Mouse (Mus musculus) heart, embryonic 16.5 days (tissue): ENCODE measurements around the gene Olfr92. TPM values are rescaled to one million over a fixed set of nuclear protein-coding genes. Genes with fewer than 3 reads are reported as not detected.

Experiments
- ATAC-seq: fragments of 200-750 bp; cut with Nextera tagmentation; replicated peaks from 2 replicates; pipeline ENCODE4 v1.8.0; 2017; ENCODE audit warnings: moderate number of reproducible peaks; ENCODE audit not compliant: insufficient read depth, low FRiP score; ENCODE audit errors: extremely low read depth
- H3K27ac ChIP-seq: fragments of 300-500 bp; sonication (generic); 2 replicates; pipeline ENCODE4 v1.5.1; 2014; ENCODE audit warnings: mild to moderate bottlenecking, low read length, control low read depth, moderate library complexity
- H3K27me3 ChIP-seq: fragments of 300-500 bp; sonication (generic); 2 replicates; pipeline ENCODE4 v1.6.1; 2014; ENCODE audit warnings: low read length, mixed read lengths; ENCODE audit not compliant: control insufficient read depth, insufficient read depth
- H3K36me3 ChIP-seq: fragments of 300-500 bp; sonication (generic); 2 replicates; pipeline ENCODE4 v1.6.1; 2014; ENCODE audit not compliant: control insufficient read depth, insufficient read depth
- H3K4me1 ChIP-seq: fragments of 300-500 bp; sonication (generic); 2 replicates; pipeline ENCODE4 v1.6.1; 2014; ENCODE audit warnings: low read length, mixed read lengths; ENCODE audit not compliant: control insufficient read depth, insufficient read depth
- H3K4me2 ChIP-seq: fragments of 300-500 bp; sonication (generic); 2 replicates; pipeline ENCODE4 v1.6.1; 2014; ENCODE audit warnings: low read depth, mild to moderate bottlenecking, control low read depth, low read length
- H3K4me3 ChIP-seq: fragments of 300-500 bp; sonication (generic); 2 replicates; pipeline ENCODE4 v1.5.1; 2014; ENCODE audit warnings: mild to moderate bottlenecking, control low read depth, low read length
- H3K9ac ChIP-seq: fragments of 300-500 bp; sonication (generic); 2 replicates; pipeline ENCODE4 v1.6.1; 2014; ENCODE audit warnings: low read length, control low read depth
- H3K9me3 ChIP-seq: fragments of 300-500 bp; sonication (generic); replicated peaks from 2 replicates; pipeline ENCODE4 v1.6.1; 2016; ENCODE audit warnings: low read length; ENCODE audit not compliant: control insufficient read depth
- WGBS: fragments of 180-500 bp; shearing (Covaris S2); extraction: QIAGEN DNeasy Blood & Tissue Kit; methylation state at CpG from one replicate; pipeline ENCODE4 v1.1.7; 2014; 5-methylcytosine and 5-hydroxymethylcytosine counted together
- polyA plus RNA-seq: library from polyadenylated mRNA; unstranded; fragments of >200 nt; fragmentation: Nextera tagmentation; extraction: Ambion mirVana; gene quantifications from 2 replicates; pipeline ENCODE4 v1.2.1, GENCODE M21; 2015

Olfr92 gene
- polyA plus RNA-seq, 1 experiment from 2014 or later = not detected

DNA sequence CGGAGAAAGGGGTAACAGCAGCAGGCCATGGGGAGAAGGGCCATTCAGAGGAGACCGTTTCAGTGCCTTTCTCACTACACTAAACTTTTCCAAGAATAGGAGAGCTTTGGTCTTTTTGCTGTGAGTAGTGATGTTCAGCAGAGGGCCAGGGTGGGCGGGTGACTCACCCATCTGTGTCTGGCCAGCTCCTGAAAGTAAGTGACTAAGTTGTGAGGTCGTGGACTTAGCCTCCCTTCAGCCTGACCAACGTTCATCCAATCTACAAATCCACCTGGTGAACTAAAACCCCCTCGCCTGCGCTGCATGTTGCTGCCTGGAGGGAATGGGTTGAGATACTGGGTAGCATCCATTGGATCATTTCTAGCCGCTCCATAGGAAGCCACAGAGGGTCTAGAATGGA lies 49.8 kb downstream of the Olfr92 start:
- WGBS = 85% methylated on average over 8 of the region's 8 CpGs
- Histone ChIP-seq H3K27me3 (no peaks in the 10 kb centered on the region), H3K27ac (no peak overlapping the region), H3K4me1 (no peaks in the 10 kb centered on the region), H3K4me3 (no peak overlapping the region), H3K4me2 (no peak overlapping the region), H3K9me3 (no peaks in the 10 kb centered on the region), H3K36me3 (peaks cover 20% of the 10 kb centered on the region), H3K9ac (no peak overlapping the region)
- ATAC-seq = no peak

DNA sequence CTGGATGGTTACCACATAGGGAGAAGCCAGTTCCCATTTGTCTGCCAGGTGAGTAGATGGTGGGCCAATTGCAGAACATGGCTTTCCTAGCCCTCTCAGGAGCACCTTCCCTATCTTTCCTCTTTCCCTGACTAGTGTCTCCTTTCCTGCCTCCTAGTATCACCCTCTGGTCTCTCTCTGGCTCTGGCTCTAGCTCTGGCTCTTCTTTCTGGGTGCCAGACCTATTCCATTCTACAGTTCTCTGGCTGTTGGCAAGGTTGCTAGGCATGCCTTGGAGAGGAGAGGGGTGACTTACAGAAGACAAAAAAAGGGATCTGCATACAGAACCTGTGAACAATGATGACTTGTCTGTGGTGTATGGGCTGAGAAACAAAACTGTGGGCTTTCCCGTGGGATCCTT lies 52.0 kb downstream of the Olfr92 start:
- Histone ChIP-seq H3K4me1 (no peaks in the 10 kb centered on the region), H3K27me3 (no peaks in the 10 kb centered on the region), H3K9ac (no peak overlapping the region), H3K9me3 (no peaks in the 10 kb centered on the region), H3K27ac (no peak overlapping the region), H3K36me3 (peaks cover 24% of the 10 kb centered on the region), H3K4me3 (no peak overlapping the region), H3K4me2 (no peak overlapping the region)
- ATAC-seq = no peak
- WGBS = 79% methylated on average over 1 of the region's 1 CpGs

DNA sequence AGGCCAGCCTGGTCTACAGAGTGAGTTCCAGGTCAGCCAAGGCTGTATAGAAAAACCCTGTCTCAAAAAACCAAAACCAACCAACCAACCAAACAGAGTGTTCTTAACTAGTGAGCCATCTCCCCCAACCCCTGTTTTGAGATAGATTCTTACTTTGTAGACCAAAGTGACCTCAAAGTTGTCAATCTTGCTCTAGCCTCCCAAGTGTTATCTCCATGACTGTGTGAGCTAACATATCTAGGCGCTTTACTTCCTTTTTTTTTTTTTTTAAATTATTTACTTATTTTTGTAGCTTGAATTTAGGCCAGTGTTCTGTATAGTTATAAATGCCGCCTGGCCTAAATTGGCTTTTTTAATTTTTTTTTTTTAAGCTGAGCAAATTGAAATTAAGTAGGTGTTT lies 53.9 kb downstream of the Olfr92 start:
- H3K27me3 ChIP-seq = no peaks in the 10 kb centered on the region
- no peak overlapping the region for H3K4me3 ChIP-seq
- no peak for ATAC-seq
- H3K4me1 ChIP-seq = no peaks in the 10 kb centered on the region
- H3K9ac ChIP-seq = no peak overlapping the region
- H3K36me3 ChIP-seq = peaks cover 27% of the 10 kb centered on the region
- H3K9me3 ChIP-seq = no peaks in the 10 kb centered on the region
- no peak overlapping the region for H3K4me2 ChIP-seq
- WGBS = 99% methylated on average over 2 of the region's 2 CpGs
- H3K27ac ChIP-seq = no peak overlapping the region

DNA sequence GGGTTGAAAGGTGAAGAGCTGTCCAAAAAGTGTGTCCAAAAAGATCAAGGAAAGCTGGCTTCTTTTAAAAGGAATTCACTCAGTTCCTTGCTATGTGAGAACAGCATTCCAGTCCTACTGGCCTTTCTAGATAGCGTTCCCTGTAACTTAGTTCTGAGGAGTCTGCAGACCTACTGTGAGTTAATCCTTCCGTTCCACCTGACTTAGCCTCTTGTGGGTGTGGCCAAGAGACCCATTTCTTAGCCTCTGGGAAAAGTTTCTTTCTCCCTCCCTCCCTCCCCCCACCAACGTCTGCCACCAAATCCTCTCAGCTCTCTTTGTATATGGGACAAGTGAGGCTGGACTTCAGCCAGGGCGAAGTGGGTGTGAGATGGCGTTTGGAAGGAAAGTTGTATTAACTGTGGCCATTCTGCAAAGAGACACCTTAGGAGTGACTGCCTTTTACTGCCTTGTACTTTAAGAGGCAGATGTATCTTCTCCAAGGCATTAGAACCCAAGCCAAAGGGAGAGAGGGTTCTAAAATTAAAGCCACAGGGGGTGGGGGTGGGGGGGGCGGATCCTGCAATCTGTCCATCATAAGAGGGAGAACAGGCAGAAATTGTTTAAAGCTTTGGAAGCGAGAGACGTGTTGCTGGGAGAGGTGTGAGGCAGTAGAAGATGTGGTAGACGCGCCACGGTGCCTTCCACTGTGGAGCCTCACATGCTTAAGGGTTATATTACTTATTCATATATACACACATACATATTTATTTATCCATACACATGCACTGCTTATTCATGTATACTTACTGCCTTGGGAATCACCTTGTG lies 56.0 kb downstream of the Olfr92 start:
- Histone ChIP-seq H3K4me1 (no peaks in the 10 kb centered on the region), H3K36me3 (peaks cover 22% of the 10 kb centered on the region), H3K27me3 (no peaks in the 10 kb centered on the region), H3K4me2 (no peak overlapping the region), H3K9me3 (no peaks in the 10 kb centered on the region), H3K4me3 (no peak overlapping the region), H3K27ac (no peak overlapping the region), H3K9ac (no peak overlapping the region)
- no peak for ATAC-seq
- WGBS = 78% methylated on average over 11 of the region's 11 CpGs

DNA sequence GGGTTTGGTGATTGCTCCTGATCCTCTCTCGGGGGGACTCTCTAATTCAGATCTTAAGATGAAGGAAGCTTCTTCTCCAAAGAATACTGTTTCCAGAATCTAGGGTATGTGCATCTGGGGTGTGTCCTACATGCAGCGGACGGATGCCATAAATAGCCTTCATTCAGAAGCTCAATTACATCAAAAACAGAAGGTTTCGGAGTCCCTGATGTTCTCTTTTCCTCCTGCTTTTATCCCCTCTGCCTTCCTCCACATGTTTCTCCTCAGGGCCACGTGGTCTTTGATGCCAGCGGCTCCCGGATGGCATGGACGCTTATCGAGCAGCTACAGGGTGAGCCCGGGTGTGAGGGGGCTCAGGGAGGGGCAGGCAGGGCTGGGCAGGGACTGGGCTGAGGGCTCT lies 56.8 kb downstream of the Olfr92 start:
- Histone ChIP-seq H3K4me1 (no peaks in the 10 kb centered on the region), H3K9ac (no peak overlapping the region), H3K4me2 (no peak overlapping the region), H3K27ac (no peak overlapping the region), H3K27me3 (no peaks in the 10 kb centered on the region), H3K4me3 (no peak overlapping the region), H3K9me3 (no peaks in the 10 kb centered on the region), H3K36me3 (peaks cover 22% of the 10 kb centered on the region)
- no peak for ATAC-seq
- WGBS = 65% methylated on average over 10 of the region's 10 CpGs

DNA sequence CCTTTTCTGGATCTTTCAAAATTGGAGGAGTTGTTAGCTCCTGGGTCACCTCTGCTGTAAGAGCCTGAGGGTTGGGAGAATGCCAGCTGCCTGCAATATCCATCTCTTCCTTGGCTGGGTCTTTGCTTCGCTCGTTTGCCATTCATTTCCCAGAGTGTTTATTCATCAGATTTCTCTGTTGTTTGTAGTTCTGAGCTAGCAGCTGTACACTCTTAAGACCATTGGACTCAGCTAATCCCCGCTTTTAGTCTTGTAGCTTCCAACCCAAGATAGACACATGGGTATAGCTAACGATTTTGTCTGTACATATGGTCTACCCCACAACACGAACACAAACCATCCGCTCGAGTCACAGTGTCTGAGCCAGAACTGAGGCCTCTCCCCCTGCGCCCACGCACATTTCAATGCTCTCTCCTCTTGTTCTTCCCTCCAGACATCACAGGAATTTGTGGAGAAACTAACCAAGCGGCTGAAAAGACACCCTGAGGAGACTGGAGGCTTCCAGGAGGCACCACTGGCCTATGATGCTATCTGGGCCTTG lies 57.7 kb downstream of the Olfr92 start:
- 81% methylated on average over 10 of the region's 10 CpGs for WGBS
- H3K4me1 ChIP-seq = no peaks in the 10 kb centered on the region
- no peak overlapping the region for H3K27ac ChIP-seq
- H3K4me2 ChIP-seq = no peak overlapping the region
- peaks cover 22% of the 10 kb centered on the region for H3K36me3 ChIP-seq
- H3K9me3 ChIP-seq = no peaks in the 10 kb centered on the region
- H3K9ac ChIP-seq = no peak overlapping the region
- H3K4me3 ChIP-seq = no peak overlapping the region
- ATAC-seq = no peak
- H3K27me3 ChIP-seq = no peaks in the 10 kb centered on the region

DNA sequence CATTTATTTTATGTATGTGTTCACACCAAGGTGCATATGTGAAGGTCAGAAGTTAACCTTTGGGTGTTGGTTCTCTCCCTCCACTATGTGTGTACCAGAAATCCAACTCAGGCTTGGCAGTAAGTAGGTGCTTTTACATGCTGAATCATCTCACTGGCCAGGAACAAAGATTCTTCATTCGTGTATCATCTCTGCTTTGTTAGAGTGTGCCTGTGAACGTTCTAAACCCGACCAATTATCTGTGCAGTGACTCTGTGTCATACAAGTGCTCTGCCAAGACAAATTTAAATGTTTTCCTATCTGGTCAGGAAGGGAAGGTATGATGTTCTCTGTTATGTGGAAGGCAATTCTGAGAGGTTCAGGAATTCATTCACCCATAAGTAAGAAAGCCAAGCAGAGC lies 58.5 kb downstream of the Olfr92 start:
- WGBS = 80% methylated on average over 3 of the region's 3 CpGs
- Histone ChIP-seq H3K4me1 (no peaks in the 10 kb centered on the region), H3K4me2 (no peak overlapping the region), H3K9me3 (no peaks in the 10 kb centered on the region), H3K27me3 (no peaks in the 10 kb centered on the region), H3K4me3 (no peak overlapping the region), H3K27ac (no peak overlapping the region), H3K36me3 (peaks cover 23% of the 10 kb centered on the region), H3K9ac (no peak overlapping the region)
- ATAC-seq = no peak

Other genes with a start within 250 kb of the Olfr92 start
- gene Trim40, start 230.0 kb downstream of the Olfr92 start, polyA plus RNA-seq = 0.11 TPM in 1 of 2 replicates, not detected in the other
- 0.13 TPM in 1 of 2 replicates, not detected in the other for gene Trim31, start 222.0 kb downstream of the Olfr92 start, polyA plus RNA-seq
- 0.22 and 0.40 TPM in 2 replicates for gene Rnf39, start 177.2 kb downstream of the Olfr92 start, polyA plus RNA-seq
- gene Ppp1r11, start 168.3 kb downstream of the Olfr92 start, polyA plus RNA-seq = 81.2 and 81.4 TPM in 2 replicates
- 41.6 and 43.7 TPM in 2 replicates for gene Znrd1, start 161.5 kb downstream of the Olfr92 start, polyA plus RNA-seq
- 7.8 and 9.3 TPM in 2 replicates for gene Znrd1as, start 161.5 kb downstream of the Olfr92 start, polyA plus RNA-seq
- gene 2410137M14Rik, start 138.9 kb downstream of the Olfr92 start, polyA plus RNA-seq = not detected in 2 replicates
- gene H2-M5, start 130.6 kb downstream of the Olfr92 start, polyA plus RNA-seq = 0.30 and 0.37 TPM in 2 replicates
- 30.3 and 31.9 TPM in 2 replicates for gene Zfp57, start 118.9 kb downstream of the Olfr92 start, polyA plus RNA-seq
- gene Mog, start 96.7 kb downstream of the Olfr92 start, polyA plus RNA-seq = not detected in 2 replicates
- gene Gabbr1, start 74.1 kb downstream of the Olfr92 start, polyA plus RNA-seq = 3.7 and 4.1 TPM in 2 replicates
- gene Olfr90, start 31.6 kb downstream of the Olfr92 start, polyA plus RNA-seq = not detected in 2 replicates
- gene Olfr91, start 21.8 kb downstream of the Olfr92 start, polyA plus RNA-seq = not detected in 2 replicates
- gene Olfr93, start 41.4 kb upstream of the Olfr92 start, polyA plus RNA-seq = not detected in 2 replicates
- 2.8 and 5.6 TPM in 2 replicates for gene Ubd, start 73.8 kb upstream of the Olfr92 start, polyA plus RNA-seq
- gene Olfr94, start 80.9 kb upstream of the Olfr92 start, polyA plus RNA-seq = not detected in 2 replicates
- not detected in 2 replicates for gene Olfr95, start 93.0 kb upstream of the Olfr92 start, polyA plus RNA-seq
- gene Olfr96, start 100.1 kb upstream of the Olfr92 start, polyA plus RNA-seq = not detected in 2 replicates
- gene Olfr97, start 117.2 kb upstream of the Olfr92 start, polyA plus RNA-seq = not detected in 2 replicates
- not detected in 2 replicates for gene Olfr98, start 143.7 kb upstream of the Olfr92 start, polyA plus RNA-seq
- 2.9 TPM in 2 replicates for gene H2-M3, start 150.1 kb upstream of the Olfr92 start, polyA plus RNA-seq
- gene Olfr99, start 163.4 kb upstream of the Olfr92 start, polyA plus RNA-seq = not detected in 2 replicates
- gene Olfr101, start 184.2 kb upstream of the Olfr92 start, polyA plus RNA-seq = not detected in 2 replicates
- gene Olfr102, start 197.0 kb upstream of the Olfr92 start, polyA plus RNA-seq = not detected in 2 replicates
- gene Olfr103, start 219.6 kb upstream of the Olfr92 start, polyA plus RNA-seq = not detected in 2 replicates
- not detected in 2 replicates for gene Olfr104-ps, start 239.5 kb upstream of the Olfr92 start, polyA plus RNA-seq